Mouse (Mus musculus) G1E-ER4 (cell line): ENCODE measurements around the gene Matn1. TPM values are rescaled to one million over a fixed set of nuclear protein-coding genes. Genes with fewer than 3 reads are reported as not detected.

Source experiments
- GATA1 ChIP-seq: IDR thresholded peaks from one replicate; pipeline ENCODE4 v1.8.0; 2012; ENCODE audit warnings: low read length, inconsistent platforms
- polyA plus RNA-seq: library from polyadenylated mRNA; stranded (reverse); fragments of >175 nt; gene quantifications from 2 replicates; pipeline ENCODE4 v1.2.3, GENCODE M21; 2012

Matn1 gene
- polyA plus RNA-seq = 0.11 and 0.15 TPM in 2 replicates

GRCm38 (mm10) chr4:130944112-130944511 lies at the start of gene Matn1:
Gene Matn1, plus strand, starts transcription at chr4:130944385.
- no peak for TF ChIP-seq GATA1

- no peak for TF ChIP-seq GATA1
Observed at GRCm38 (mm10) chr4:130895701-130896100, 48.5 kb upstream of the Matn1 start.

- no peak for TF ChIP-seq GATA1
Observed at GRCm38 (mm10) chr4:130896372-130896771, 47.8 kb upstream of the Matn1 start.

- TF ChIP-seq GATA1 = no peak
Observed at GRCm38 (mm10) chr4:130899383-130899781, 44.8 kb upstream of the Matn1 start.

- TF ChIP-seq GATA1 = no peak
Observed at GRCm38 (mm10) chr4:130899782-130900427, 44.3 kb upstream of the Matn1 start.

- no peak for TF ChIP-seq GATA1
Observed at GRCm38 (mm10) chr4:130900746-130901145, 43.4 kb upstream of the Matn1 start.

GRCm38 (mm10) chr4:130902289-130902781 lies 41.9 kb upstream of the Matn1 start:
- no peak for TF ChIP-seq GATA1

- TF ChIP-seq GATA1 = no peak
Observed at GRCm38 (mm10) chr4:130905025-130905424, 39.2 kb upstream of the Matn1 start.

GRCm38 (mm10) chr4:130905882-130906281 lies 38.3 kb upstream of the Matn1 start:
- no peak for TF ChIP-seq GATA1

- no peak for TF ChIP-seq GATA1
Observed at GRCm38 (mm10) chr4:130906296-130906695, 37.9 kb upstream of the Matn1 start.

GRCm38 (mm10) chr4:130907200-130908069 lies 36.8 kb upstream of the Matn1 start:
- no peak for TF ChIP-seq GATA1

- no peak for TF ChIP-seq GATA1
Observed at GRCm38 (mm10) chr4:130908133-130908532, 36.1 kb upstream of the Matn1 start.

GRCm38 (mm10) chr4:130909167-130909874 lies 34.9 kb upstream of the Matn1 start:
- TF ChIP-seq GATA1 = peak; percentile 63

GRCm38 (mm10) chr4:130910666-130911065 lies 33.5 kb upstream of the Matn1 start:
- no peak for TF ChIP-seq GATA1

- TF ChIP-seq GATA1 = no peak
Observed at GRCm38 (mm10) chr4:130912626-130913025, 31.6 kb upstream of the Matn1 start.

GRCm38 (mm10) chr4:130913077-130913476 lies 31.1 kb upstream of the Matn1 start, which contains the start of gene Laptm5:
Gene Laptm5, plus strand, starts transcription at chr4:130913125.
- no peak for TF ChIP-seq GATA1
